Mouse (Mus musculus): ENCODE measurements around the gene Cdc42ep1.

Gene Cdc42ep1

GRCm38 (mm10) chr15:78842371-78843163 is at the start of gene Cdc42ep1:
TSS of gene Cdc42ep1 (plus strand) at chr15:78842624.
- DNase-seq: peak; percentile 80 to 88

GRCm38 (mm10) chr15:78796196-78797059 is 46.0 kb upstream of the Cdc42ep1 start:
- peak in 1 of 2 experiments; percentile 44 for DNase-seq

GRCm38 (mm10) chr15:78797060-78797329 is 45.4 kb upstream of the Cdc42ep1 start:
- DNase-seq: no peak

- DNase-seq: peak in 1 of 2 experiments; percentile 7
These were observed 43.4 kb upstream of the Cdc42ep1 start for GRCm38 (mm10) chr15:78799029-78799428.

- DNase-seq: no peak
These were observed 40.9 kb upstream of the Cdc42ep1 start for GRCm38 (mm10) chr15:78801571-78801970.

DNA sequence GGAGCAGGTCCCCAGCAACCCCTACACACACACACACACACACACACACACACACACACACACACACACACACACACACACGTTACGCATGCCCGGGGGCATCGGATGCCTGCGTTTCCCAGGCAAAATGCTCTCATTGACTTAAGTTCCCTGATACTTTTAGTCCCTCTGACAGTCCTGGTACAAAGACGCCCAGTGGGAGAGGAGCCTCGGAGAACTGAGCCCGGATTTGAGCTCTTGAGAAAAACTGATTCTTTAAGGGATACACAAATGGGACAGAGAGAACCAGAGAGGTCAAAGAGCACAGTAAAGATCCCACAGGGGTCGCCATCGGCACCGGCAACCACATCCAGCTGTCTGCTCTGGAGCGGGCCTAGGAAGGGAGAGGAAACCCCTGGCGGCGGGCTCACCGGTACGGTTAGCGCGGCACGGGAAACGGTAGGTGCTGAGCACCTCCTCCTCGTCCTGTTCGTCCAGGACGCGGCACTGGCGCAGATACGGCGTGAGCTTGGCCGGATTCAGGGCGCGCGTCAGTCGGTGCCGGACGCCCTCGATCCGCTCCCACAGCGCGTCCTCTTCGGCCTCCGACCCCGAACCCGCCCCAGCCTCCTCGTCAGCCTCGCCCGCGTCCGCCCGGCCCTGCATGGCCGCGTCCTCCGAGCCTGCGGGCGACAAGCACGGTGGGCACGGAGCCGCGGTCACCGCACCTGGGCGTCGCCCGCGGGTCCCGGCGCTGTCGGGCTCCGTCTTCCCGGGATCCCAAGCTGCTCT is 40.3 kb upstream of the Cdc42ep1 start:
- DNase-seq: peak; percentile 48 to 57

- peak; percentile 65 to 72 for DNase-seq
These were observed 39.5 kb upstream of the Cdc42ep1 start, which contains the start of gene Card10 for GRCm38 (mm10) chr15:78802776-78803391. TSS of gene Card10 (minus strand) at chr15:78803042.

DNA sequence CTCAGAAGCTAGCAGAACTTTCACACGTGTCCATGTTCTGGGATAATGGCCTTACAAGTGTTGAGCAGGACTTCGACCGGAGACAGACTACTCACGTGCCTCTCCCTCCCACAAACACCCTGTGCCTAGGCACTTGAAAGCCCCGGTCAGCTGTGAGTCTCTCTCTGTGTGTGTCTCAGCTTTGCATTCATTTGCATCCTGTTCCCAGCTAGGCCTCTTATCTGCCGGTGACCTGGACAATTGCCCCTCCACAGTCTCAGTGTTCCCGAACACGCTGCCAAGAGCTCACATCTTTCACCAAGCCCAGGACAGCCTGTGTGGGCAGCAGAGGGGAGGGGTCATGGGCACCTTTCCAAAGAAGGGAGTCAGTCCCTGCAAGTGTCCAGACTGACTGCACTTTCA is 38.9 kb upstream of the Cdc42ep1 start:
- peak; percentile 87 to 91 for DNase-seq

- DNase-seq: peak; percentile 46
These were observed 38.1 kb upstream of the Cdc42ep1 start for GRCm38 (mm10) chr15:78804326-78804725.

DNA sequence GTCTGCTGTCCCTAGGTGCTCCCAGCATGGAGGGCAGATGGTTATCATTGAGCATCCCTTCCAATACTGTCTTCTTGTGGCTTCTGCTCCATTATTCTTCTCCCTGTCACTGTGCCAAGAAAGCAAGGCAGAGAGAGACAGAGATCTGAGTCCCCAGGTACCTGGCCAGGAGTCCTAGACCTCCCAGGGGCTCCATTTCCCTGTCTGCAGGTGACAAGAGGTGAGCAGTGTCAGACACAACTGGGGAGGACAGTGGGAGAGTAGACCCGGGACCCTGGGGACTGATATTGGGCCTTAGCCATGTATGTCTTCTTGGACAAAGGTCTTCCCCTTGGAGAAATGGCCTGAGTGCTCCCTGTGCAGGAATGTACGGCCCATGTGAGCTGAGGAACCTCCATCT is 37.1 kb upstream of the Cdc42ep1 start:
- DNase-seq: no peak

GRCm38 (mm10) chr15:78806614-78807013 is 35.8 kb upstream of the Cdc42ep1 start:
- DNase-seq: peak in 1 of 2 experiments; percentile 36

DNA sequence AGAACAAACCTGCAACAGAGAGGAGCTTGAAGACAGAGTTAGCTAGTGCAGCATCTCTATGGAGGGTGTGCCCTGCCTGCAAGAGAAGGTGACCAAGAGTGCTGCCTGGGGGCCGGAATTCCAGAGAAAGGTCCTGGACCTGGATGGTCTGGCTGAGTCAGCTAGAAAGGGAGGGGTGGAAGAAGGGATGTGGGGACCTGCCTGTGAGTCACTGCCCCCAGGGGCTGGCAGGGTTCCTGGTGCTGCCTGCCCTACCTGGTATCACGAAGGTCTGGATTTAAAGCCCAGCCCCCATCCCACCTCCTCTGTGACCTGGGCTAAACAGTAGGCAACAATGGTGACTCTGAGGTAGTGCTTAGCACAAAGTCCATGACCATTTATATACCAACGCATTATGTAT is 35.3 kb upstream of the Cdc42ep1 start:
- no peak for DNase-seq

GRCm38 (mm10) chr15:78808980-78809379 is 33.4 kb upstream of the Cdc42ep1 start:
- DNase-seq: no peak

DNA sequence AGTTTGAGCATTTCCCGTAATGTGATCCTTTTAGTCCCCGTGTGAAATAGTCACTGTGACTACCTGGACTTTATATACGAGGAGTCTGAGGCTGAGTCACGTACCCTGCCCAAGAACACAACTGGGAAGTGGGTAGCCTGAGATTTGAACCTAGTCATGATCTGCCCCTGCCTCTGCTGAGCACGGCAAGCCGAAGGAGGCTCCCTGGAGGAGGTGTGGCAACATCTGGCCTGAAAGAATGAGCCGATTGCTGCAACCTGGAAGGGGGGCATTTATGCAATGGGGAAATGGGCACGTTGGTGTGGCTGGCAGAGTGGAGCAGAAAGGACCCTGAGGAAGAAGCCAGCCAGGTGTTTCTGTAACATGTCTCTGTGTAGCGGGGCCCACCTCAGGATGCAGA is 32.7 kb upstream of the Cdc42ep1 start:
- no peak for DNase-seq

GRCm38 (mm10) chr15:78810146-78810545 is 32.3 kb upstream of the Cdc42ep1 start:
- DNase-seq: peak in 1 of 2 experiments; percentile 30

DNA sequence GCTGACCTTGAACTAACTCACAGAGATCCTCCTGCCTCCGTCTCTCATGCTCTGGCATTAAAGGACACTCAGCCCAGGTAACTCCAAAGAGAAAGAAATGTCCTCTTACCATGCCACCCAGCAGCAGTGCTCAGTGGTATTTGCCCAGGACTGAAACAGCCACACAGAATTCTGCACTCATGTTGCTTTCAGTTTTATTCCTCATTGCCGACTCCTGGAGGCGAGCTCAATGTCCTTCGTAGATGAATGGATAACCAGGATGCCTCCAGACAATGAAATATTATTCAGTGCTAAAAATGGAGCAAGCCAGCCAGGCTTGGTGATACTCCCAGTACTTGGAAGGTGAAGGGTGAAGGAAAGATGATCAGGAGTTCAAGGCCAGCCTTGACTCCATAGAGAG is 28.8 kb upstream of the Cdc42ep1 start:
- no peak for DNase-seq

- peak; percentile 83 to 91 for DNase-seq
These were observed 26.9 kb upstream of the Cdc42ep1 start for GRCm38 (mm10) chr15:78815314-78816073.

- no peak for DNase-seq
These were observed 26.4 kb upstream of the Cdc42ep1 start for GRCm38 (mm10) chr15:78816074-78816391.

DNA sequence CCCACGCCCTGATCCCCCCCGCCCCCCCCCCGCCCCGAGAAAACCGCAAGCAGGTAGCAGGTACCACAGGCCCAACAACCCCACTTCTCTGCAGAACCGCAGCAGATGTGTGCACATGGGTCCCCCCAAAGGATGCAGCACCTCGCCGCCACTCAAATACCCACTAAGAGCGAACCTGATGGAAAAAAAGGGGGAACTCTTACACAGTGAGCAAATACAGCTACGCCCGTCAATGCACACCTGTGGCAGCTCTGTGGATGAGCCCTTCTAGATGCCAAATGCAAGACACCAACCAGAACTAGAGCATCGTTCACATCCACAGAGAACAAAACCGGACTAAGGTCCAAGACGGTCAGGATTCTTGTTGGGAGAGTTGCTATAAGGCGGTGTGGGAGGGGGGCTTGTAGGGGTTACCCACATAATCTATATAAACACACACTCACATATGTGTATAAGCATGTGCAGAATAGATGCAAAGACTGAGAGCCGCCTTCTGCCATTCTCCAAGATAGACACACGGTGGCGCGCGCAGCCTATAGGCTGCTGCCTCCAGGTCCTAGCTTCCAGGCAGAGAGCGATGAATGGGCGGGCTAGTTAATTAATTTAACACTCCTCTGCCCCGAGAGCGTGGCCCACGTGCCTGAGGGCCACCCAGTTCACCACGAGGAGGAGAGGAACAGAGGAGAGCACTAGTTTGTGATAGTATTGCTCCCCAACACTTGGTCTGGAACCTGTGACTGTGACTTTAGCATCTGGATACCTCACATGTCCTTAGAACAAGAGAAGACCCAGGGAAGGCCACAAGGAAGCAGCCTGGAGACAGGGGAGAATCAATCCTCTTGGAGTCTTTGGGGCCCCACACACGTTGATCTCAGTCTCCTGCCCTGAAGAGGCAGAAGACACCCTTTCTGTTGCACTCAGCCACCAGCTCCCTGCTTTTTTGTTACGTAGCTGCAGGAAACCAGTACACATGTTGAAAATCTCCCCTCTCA is 15.9 kb upstream of the Cdc42ep1 start:
- DNase-seq: peak; percentile 73 to 76

DNA sequence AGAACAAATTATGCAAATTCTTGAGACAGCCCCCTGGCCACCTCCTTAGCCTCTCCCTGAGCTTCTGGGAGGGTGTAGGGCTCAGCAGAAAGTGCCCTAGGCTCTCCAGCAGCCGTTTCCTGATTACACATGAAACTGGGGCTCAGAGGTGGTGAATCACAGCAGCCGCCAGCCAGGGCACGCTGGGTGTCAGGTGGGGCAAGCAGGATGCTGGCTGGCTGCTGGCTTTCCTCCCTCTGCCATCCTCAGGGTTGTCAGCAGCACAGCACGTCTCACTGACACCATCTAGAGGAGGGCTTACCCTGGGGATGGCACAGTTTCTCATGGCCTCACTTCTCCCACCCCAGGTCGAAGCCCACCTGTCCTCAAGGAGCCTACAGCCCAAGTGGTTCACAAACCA is 14.1 kb upstream of the Cdc42ep1 start:
- DNase-seq: no peak

DNA sequence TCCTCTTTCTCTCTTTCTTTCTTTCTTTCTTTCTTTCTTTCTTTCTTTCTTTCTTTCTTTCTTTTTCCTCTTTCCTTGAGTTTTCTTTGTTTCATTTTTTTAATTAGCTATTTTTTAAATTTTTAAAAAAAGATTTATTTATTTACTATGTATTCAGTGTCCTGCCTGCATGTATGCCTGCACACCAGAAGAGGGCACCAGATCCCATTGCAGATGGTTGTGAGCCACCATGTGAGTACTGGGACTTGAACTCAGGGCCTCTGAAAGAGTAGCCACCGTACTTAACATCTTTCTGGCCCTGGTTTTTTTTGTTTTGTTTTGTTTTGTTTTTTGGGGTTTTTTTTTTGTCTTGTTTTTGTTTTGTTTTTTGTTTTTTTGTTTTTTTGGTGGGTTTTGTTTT is 12.8 kb upstream of the Cdc42ep1 start:
- no peak for DNase-seq

All from lung, adult 18-20 months (tissue).